Mouse (Mus musculus): Measurements from ENCODE around the gene Adcy2.

Gene Adcy2

GRCm38 (mm10) chr13:68998918-68999801 lies at the start of gene Adcy2:
Gene Adcy2, minus strand, starts transcription at chr13:68999541.
- DNase-seq, result no peak

DNA sequence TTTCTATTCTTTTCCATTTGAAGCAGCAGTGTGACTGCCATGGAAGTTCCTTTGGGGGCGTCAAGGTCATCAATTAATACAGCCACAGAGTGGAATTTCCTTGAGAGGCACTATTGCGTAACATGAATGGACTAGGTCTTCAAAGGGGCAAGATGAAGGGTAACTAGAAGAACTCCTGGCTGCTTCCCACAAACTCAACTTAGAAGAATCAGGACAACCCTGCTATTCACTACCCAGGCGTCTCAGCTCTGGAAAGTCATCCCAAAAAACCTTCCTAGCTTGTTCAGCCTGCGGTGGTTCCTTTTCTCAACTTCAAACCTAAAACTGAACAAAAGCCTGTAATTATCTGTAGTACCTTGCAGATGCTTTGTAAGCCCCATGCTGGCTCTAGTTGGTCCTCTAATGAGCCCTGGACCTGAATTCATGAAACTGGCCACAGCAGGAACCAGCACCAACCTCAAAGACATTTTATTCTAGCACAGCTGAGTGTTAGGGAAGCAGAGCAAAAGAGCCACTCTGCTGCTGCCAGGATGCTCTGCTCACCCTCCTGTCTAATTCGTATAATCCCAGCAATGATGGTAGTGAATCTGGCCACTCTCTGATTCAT lies 37.8 kb upstream of the Adcy2 start:
- no peak for DNase-seq

DNA sequence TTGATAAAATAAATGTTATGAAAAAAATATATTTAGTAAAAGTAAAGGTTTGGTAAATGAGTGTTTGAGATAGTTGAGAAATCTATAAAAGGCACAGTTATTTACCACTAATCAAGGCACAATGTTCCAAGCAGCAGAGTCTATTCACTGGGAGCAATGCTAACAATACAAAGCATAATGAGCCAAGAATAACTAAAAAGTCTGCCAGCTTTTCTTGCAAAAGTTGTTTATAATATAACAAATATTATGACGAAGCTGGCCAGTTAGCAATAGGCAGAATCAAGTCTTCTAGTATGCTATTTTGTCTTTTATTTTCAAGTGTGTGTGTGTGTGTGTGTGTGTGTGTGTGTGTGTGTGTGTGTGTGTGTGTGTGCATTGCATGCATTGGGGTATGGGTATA lies 35.3 kb upstream of the Adcy2 start:
- no peak for DNase-seq

- no peak for DNase-seq
Measured at GRCm38 (mm10) chr13:69033532-69033931, 34.2 kb upstream of the Adcy2 start.

- no peak for DNase-seq
Measured at GRCm38 (mm10) chr13:69029078-69029757, 29.9 kb upstream of the Adcy2 start.

DNA sequence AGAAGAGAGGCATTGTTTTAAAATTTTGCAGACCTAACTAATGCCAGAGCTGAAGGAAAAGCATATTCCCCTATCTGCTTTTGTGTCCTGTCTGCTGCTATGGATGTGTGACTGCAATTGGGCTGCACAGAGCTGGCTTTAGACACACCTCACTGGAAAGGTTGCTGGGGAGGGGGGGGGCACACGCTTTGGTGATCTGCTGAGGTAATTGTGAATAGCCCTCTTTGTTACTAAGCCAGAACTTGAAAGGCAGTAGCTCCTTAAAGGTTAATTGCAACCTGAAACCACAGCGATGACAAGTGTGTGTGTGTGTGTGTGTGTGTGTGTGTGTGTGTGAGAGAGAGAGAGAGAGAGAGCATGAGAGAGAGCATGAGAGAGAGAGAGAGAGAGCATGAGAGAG lies 25.6 kb upstream of the Adcy2 start:
- DNase-seq, result no peak

DNA sequence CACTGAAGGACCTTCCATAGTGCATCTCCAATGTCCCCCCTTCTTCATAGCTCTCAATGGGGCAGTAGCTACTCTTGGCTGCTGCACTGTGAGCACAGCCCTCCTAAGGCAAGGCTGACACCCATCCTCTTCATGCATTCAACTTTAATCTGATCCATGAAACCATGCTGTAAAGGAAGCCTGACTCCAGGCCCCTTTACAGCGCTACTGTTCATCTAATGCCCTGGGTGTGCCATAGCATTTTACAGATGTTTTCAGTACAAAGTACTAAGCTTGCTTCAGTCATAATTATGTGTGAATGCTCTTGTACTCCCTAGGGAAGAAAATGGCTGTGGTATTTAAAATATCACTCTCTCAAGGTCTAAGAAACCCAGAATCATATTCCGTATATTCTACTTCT lies 23.9 kb upstream of the Adcy2 start:
- no peak for DNase-seq

- DNase-seq, result no peak
Measured at GRCm38 (mm10) chr13:69020574-69020973, 21.2 kb upstream of the Adcy2 start.

GRCm38 (mm10) chr13:69006915-69007314 lies 7.6 kb upstream of the Adcy2 start:
- no peak for DNase-seq

GRCm38 (mm10) chr13:69006091-69006490 lies 6.8 kb upstream of the Adcy2 start:
- no peak for DNase-seq

GRCm38 (mm10) chr13:69004406-69004805 lies 5.1 kb upstream of the Adcy2 start:
- no peak for DNase-seq

GRCm38 (mm10) chr13:69002631-69003030 lies 3.3 kb upstream of the Adcy2 start:
- DNase-seq, result no peak

- peak; percentile 12 for DNase-seq
Measured at GRCm38 (mm10) chr13:69002173-69002572, 2.8 kb upstream of the Adcy2 start.

- no peak for DNase-seq
Measured at GRCm38 (mm10) chr13:68999826-69000225, 485 bp upstream of the Adcy2 start.

DNA sequence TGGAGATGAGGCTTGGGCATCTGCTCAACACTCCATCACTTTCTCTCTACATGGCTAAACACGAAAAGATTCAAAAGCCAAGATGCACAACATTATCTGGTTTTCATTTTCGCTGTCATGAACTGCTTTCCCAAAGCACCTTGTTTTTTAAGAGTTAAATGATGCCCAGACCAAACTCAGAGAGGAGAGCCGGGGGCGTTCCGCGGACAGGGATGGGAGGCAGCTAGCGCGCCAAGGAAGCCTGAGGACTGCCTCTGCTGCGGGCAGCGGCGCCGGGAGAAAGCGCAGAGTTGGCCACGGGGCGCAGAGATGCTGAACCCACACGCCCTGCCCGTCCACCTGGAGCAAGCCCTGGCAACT lies 803 bp downstream of the Adcy2 start:
- DNase-seq, result no peak

DNA sequence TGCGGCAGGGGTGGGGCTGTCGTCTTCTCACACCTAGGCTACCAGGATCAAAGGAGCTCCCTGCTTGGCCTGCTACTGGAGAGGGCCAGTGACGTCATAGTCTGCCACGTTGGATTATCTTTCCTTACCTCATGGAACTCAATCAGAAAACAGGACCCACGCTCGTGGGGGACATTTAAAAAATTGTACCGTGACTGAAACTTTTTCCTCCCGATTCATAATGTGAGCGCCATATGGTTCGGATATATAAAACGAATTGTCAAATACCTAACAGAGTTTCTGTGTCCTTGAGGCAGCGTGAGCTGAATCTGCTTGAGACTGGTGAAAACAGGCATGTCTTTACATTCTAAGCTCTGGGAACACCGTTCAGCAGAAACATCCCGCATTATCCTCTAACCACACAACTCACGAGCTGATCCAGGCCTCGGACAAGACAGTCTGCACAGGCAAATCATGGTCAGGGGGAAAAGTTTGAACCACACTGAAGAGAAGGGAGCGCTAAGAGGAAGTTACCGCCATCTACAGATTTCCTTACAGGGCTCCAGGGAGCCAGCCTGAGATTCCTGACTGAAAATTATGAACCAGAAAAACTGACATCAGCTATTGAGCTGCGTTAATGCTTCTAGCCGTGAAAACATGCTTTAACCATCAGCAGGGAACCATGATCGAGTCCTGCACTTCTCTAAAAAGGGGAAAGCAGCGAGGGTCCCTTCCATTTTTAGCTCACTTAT lies 1.4 kb downstream of the Adcy2 start:
- DNase-seq, result no peak

- no peak for DNase-seq
Measured at GRCm38 (mm10) chr13:68997386-68997785, 2.0 kb downstream of the Adcy2 start.

DNA sequence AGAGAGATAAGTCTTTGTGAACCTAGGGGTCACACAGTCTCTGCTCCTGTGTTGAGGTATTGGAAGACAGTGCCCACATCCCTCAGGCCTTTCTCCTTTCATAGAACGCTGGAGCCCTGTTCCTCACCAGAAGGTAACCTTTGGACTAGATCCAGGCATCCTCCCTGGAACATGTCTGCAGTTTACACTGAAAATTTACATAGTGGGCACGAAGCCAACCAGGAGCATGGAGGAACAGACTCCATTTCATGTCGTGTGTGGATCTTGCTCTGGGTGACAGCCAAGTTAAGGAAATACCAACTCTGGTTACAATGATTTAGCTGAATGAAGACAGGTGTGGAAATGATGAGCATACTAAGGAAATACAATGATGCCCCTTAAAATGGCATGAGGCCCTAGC lies 2.7 kb downstream of the Adcy2 start:
- no peak for DNase-seq

DNA sequence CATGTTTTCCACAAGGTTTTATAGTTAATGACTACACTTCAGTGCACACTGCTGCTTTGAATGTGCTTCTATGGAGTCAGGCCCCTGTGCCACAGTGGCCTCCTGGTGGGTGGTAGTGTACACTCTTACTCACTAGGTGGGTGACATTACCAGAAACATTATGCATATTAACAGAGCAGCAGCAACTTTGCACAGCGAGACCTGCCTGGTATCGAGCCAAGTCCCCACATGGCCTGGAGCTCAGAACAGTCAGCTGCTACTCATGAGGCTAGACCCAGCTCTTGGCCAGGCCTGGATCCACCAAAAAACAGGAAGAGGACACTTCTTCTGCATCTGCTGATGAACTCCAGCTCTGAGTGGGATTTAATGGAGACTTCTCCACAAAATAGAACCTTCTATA lies 13.6 kb downstream of the Adcy2 start:
- DNase-seq, result no peak

GRCm38 (mm10) chr13:68984000-68984399 lies 15.3 kb downstream of the Adcy2 start:
- DNase-seq, result no peak

- DNase-seq, result no peak
Measured at GRCm38 (mm10) chr13:68981048-68981447, 18.3 kb downstream of the Adcy2 start.

DNA sequence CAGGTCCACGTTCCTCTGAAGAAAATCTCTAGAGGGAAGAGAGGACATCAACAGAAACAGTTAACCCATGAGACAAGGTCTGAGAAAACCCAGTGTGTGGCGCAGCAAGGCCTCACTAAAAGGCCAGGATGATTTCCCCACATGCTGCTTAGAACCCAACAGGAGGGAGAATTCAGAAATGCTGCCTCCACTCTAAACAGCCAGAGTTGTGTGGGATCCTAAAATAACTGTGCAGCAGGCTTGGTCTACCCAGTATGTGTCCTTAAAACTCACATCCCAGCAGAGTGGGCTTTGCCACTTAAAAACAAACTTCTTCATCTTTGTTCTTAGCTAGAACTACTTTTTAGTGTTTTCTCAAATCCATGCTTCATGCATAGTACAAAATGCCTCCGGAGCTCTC lies 26.2 kb downstream of the Adcy2 start:
- DNase-seq, result no peak

DNA sequence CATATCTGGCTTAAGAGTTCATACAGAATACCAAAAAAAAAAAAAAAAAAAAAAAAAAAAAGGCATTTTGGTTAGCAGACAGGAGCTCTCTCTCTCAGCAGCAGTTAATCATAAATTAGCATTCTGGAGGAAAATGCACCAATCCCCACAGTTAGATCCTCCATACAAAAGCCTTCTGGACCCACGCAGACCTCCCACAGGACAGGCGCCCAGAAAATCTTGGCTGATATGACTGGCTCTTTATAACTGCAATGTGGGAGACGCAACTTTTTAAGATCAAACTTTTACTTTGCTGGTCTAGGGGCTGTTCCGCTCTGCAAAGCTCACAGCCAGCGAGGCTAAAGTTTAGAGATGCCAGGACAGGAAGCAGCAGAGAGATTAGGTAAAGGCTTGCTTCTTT lies 37.8 kb downstream of the Adcy2 start:
- DNase-seq, result no peak
